Mouse (Mus musculus) adrenal gland, postnatal 25 days (tissue): ENCODE results near the gene Cln5. TPM values are rescaled to one million over a fixed set of nuclear protein-coding genes. Genes with fewer than 3 reads are reported as not detected.

ENCODE experiments used
- DNase-seq: peaks from one replicate; pipeline ENCODE4 v3.0.0; 2021; ENCODE audit warnings: mixed read lengths
- total RNA-seq: library from RNA; stranded (reverse); gene quantifications from 2 replicates; pipeline ENCODE4 v1.2.3, GENCODE M21; 2021

Cln5 gene
- total RNA-seq, 1 experiment from 2014 or later: 32.4 TPM

- no peak for DNase-seq
These were observed 8.2 kb downstream of the Cln5 start for GRCm38 (mm10) chr14:103078006-103078912.

GRCm38 (mm10) chr14:103079209-103079977, 9.4 kb downstream of the Cln5 start:
- DNase-seq: no peak

DNA sequence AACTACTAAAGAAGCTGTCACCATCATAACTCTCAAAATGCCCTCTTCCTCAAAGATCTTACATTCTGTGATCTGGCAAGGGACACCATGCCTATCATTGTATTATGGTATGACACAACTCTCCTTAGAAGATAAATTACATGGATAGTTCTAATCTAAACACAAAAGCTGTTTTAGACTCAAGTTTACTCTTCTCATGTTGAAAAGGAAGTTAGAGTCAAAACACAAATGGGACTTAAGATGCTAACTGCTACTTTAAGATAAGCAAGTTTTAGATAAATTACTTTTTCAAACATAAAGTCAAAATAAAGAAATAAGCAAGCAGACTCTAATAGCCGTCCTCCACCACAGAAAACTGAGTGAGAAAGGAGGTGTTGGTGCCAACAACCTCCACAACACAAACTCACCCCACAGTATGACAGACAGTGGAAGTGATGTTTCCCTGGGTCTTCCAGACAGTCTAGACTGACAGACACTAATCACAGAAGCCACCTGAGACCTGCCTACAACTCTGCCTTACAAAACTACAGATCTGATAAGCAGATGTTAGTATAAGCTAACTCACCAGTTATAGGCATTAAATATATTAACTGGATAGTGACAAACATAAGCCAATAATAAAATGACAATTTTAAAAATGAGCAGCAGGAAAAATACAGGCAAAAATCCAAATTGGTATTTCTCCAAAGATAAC, 16.0 kb downstream of the Cln5 start:
- no peak for DNase-seq

DNA sequence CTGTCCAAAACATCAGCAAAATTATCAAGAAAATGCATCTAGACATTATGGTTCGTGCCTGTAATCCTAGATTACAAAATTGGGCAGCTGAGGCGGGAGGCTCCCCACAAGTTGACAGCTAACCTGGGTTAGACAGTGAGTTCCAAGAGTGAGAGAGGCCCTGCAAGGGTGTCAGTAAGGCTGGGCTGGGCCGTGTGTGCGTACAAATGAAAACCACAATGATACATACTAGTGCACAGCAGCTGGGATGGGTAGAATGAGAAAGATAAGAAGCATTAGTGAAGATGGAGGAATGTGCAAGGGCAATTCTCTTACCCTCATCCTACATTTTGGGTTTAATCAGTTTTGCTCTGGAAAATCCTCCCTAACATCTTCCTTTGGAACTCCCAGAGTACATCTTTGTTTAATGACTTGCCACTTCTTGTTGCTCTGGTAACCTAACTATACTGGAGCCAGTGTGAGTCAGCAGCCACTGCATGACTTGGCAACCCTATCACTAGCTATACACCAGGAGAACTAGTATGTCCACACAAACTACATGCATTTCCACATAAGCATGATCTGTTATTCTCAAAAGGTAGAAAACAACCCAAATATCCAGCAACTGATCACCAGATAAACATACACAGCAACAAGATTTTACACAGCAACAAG, 16.8 kb downstream of the Cln5 start:
- DNase-seq: no peak

DNA sequence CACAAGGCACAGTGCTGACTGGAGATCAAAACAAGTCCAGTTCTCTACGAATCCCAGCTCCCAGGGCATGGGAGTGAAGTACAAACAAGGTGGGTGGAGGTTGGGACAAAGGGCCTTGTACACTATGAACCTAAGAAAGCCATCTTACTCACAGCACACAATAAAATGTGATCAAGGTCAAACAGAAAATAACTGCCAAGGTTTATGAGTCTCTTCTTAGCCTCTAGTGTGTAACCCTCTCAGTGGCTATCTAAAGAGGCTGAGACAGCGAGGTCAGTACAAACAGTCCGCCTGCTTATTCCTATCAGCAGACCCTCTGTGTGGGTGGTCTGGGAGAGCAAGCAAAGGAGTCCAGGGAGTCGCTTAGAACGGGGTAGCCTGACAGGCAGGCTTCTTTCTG, 17.8 kb downstream of the Cln5 start:
- no peak for DNase-seq

DNA sequence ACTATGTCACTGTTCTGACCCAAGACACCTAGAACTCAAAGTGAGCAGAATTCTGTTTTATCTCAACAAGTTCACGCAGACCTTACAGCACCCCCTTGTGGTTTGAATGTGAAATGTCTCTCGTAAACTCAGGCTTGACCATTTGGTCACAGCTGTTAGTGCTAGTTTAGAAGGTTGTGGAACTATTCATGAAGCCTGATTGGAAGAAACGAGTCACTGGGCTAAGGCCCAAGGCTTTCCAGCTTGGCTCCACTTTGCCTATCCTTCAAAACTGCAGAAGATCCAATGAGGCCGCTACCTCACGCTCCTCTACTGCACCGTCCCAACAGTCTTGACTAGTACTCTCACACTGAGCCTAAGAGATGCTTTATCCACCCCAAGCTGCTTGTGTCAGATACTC, 18.6 kb downstream of the Cln5 start:
- DNase-seq: no peak

- no peak for DNase-seq
These were observed 23.2 kb downstream of the Cln5 start for GRCm38 (mm10) chr14:103093236-103093635.

DNA sequence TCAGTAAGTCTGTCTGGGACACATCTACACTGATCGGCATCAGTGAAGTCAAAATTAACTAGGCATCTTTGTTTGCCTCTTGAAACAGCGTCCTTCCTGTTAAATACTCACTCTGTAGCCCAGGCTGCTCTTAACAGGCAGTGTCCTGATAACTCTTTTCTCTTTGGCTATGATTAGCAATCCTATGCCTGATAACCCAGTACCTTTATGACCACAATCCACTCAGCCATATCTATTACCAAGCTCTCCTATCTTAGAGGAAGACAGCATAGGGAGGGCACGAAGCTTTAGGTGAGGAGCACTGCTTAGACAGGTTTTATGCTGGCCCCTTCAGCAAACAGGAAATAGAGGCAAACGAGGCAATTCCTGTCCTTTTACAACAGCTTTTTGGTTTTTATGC, 23.7 kb downstream of the Cln5 start:
- DNase-seq: no peak

- no peak for DNase-seq
These were observed 25.0 kb downstream of the Cln5 start for GRCm38 (mm10) chr14:103095036-103095435.

GRCm38 (mm10) chr14:103095826-103096225, 25.8 kb downstream of the Cln5 start:
- DNase-seq: no peak

DNA sequence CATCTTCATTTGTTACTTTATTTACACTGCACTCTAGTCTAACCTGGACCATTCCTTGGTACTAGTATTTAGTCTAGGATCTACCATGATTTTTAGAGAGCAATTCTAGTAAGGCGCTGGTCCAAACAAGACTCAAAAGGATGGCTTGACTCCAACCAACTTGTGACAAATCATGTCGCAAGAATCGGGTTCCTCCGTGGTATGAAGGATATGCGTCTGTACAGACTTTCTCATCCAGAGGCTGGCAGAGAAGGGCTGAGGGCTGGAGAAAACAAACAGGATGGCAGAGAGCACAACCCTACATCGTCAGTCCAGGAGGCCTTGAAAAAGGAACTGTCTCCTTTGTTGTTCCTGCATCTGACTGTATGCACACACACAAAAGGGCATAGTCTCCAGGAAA, 26.6 kb downstream of the Cln5 start:
- peak; percentile 27 for DNase-seq

DNA sequence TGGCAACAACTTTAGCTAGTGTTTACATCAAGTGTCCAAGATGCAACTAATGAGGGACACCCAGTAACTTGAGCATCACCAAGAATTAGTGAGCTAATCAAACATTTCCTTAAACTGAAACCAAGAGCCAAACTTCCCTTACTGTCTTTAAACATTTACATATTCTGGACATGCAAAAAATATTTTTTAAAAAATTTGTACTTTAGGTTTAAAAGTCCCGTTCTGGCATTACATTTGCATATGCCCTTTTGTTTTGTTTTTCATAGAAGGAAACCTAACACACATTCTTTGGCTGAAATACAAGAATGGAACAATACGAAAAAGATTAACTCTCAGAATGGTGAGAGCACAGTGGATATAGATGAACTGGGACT, 28.2 kb downstream of the Cln5 start:
- DNase-seq: no peak

- DNase-seq: peak; percentile 93
These were observed 28.7 kb downstream of the Cln5 start for GRCm38 (mm10) chr14:103098587-103099235.

DNA sequence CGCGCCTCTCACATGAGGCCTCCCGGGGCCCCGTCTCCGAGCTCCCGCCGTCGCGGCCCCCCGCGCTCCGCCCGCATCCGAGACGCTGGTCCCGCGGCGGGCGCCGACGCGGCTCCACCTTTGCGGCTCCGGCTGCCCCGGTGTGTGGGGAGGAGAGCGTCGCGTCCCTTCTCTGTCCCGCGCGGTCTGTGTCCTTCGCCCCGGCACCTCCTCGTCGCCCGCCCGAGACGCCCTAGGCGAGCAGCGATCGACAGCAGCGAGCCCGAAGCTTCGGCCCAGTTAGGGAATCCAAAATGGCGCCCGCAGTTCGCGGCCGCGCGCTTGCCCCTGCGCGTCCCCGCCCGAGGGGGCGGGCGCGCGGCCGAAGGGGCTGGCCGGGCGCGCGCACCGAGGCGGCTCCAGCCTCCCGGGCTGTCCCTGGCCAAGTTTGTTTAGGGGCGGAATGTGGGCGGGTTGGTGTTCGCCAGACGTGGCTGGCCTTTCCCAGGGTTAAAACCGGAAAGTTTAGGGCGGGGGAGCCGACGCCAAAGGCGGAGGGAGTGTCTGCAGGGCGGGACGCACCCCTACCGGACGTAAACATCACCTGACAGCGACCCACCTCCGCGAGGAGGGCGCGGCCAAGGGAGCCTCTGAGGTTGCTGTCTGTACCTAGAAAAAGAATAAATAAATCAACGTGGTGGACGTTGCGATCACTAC, 29.4 kb downstream of the Cln5 start, which contains the start of gene Fbxl3:
Gene Fbxl3, minus strand, starts transcription at position 329 of the 696 bp plus-strand sequence.
- DNase-seq: peak; percentile 90

- no peak for DNase-seq
These were observed 30.3 kb downstream of the Cln5 start for GRCm38 (mm10) chr14:103100296-103100695.

DNA sequence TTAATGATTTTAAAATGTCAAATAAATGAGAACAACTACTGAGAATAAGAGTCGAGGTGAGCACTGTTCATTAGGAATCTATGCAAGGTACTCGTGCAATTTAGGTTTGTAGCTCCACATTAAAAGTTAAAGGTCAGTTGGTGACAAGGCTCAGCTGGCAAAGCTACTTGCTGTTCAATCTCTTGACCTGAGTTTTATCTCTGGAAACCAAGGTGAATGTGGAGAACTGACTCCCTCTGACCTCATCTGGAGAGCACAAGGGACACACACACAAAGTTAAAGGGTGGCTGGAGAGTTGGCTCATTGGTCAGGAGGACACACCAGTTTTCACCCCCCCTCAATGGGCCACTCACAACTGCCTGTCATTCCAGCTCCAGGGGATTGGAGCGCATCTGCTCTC, 31.2 kb downstream of the Cln5 start:
- DNase-seq: no peak

GRCm38 (mm10) chr14:103102246-103102645, 32.2 kb downstream of the Cln5 start:
- no peak for DNase-seq

DNA sequence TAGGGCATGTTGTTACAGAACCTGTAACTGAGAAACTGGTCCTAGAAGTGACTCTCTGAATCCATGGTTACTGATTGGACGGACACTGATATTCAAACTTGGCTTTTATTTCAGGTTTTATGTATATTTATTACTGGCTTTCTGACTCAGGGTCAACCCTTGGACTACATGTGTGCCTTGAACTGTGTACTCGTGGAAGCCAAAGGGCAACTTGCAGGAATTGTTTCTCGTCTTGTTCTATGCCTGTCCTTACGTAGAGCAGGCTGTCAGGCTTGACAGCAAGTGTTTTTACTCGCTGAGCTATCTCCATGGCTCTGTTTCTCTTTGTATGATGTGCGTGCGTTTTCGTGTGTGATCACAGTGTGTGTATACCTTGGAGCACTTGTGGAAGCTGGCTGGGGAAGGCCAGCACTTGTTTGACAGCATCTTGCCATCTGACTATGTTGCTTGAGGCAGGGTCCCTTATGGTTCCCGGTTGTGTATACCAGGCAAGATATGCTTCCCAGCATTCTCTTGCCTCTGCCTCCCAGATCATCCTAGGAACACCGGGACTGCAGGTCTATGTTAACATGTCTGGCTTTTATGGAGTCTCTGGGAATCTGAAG, 32.8 kb downstream of the Cln5 start:
- DNase-seq: no peak

- no peak for DNase-seq
These were observed 36.3 kb downstream of the Cln5 start for GRCm38 (mm10) chr14:103106301-103106700.

- no peak for DNase-seq
These were observed 40.0 kb downstream of the Cln5 start for GRCm38 (mm10) chr14:103109971-103110370.
